Mouse (Mus musculus): Measurements from ENCODE around the gene Mpv17l.
"Not testable (repeated sequence)": the region's sequence is repeated elsewhere in the genome, so short reads cannot be mapped to it uniquely, and the experiment has no call there.

DNA sequence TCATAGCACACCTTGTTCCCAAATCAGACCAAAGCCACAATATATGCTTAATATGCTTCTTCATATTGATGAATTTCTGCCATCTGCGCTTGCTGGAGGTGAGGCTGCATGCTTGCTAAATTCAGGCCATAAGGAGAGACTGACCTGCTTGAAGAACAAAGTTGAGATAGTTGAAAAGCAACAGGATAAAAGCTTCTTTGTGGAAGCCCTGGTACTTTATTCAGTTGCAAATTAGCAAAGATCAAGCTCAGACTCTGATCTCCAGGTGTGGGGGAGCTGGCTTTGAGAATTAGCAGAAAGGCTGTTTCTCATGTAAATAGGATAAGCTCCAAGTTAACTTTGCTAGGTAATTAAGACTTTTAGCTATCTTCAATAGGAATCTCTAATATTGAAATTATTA lies 74.1 kb downstream of the Mpv17l start:
- TF ChIP-seq CTCF (conservative IDR thresholded peaks at IDR 0.05; ENCODE audit: low read length): not testable (repeated sequence)
- TF ChIP-seq NANOG (IDR thresholded peaks at IDR 0.05; ENCODE audit: borderline replicate concordance, low read length) (peak; percentile 96), POU5F1 (IDR thresholded peaks at IDR 0.05; ENCODE audit: borderline replicate concordance, low read length) (peak; percentile 84; the same call in 1 of the 2 replicates)
